ENCODE assay signal across 1 mouse cellular context in genomic region chr2:75669491-75670445, GRCm38 (mm10).
TF ChIP-seq lines count a peak whose summit lies in the region.

No protein-coding gene starts in this region.

TF ChIP-seq in CH12.LX, 34 proteins besides CTCF, POLR2A, EP300 and RAD21 (continued from another document):
- TF ChIP-seq SMC3 (IDR thresholded peaks at IDR 0.05; ENCODE audit: low read depth, low read length): no peak; the same call in 1 of the 2 replicates
- TF ChIP-seq MAX (IDR thresholded peaks at IDR 0.05; ENCODE audit: low read length): no peak
